Mouse (Mus musculus) fat pad, adult 2 months (tissue): Measurements from ENCODE around the gene Terb2.

Experiments used
- DNase-seq: peaks from one replicate; pipeline ENCODE4 v3.0.0-alpha.2; 2011; ENCODE audit warnings: low read depth, low spot score; ENCODE audit errors: extremely low read depth

The Terb2 gene

DNA sequence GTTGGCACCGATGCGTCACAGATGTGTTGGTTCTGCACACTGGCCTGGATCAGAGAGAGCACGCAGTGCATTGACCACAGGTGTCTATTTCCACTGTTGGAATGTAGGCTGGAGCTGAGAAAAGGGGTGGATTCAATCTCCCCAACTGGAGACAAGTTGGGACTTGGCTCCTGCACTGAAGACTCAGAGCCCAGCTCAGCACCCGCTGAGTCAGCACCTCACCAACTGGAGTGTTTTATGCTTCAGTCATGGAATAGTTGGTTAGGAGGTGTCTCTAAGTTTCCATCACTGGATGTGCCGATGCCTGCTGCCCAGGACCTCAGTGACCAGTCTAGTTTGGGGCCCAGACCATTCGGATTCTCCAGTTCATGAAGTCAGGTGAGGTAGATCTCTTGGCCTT lies 44.3 kb downstream of the Terb2 start:
- no peak for DNase-seq

DNA sequence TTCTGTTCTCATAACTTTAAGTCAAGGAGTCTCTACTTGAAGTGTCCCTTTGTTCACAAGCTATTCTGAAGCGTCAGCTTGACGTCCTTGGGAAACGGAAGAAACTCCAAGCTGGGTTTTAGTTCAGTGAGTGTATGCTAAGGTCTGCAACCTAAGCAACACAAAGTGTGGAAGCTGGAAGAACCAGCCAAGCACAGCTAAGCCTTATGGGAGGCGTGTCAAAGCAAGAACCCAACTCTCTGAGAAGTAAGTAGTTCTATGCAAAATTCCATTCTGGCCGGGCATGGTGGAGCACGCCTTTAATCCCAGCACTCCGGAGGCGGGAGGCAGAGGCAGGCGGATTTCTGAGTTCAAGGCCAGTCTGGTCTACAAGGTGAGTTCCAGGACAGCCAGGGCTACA lies 45.5 kb downstream of the Terb2 start:
- DNase-seq, result no peak

DNA sequence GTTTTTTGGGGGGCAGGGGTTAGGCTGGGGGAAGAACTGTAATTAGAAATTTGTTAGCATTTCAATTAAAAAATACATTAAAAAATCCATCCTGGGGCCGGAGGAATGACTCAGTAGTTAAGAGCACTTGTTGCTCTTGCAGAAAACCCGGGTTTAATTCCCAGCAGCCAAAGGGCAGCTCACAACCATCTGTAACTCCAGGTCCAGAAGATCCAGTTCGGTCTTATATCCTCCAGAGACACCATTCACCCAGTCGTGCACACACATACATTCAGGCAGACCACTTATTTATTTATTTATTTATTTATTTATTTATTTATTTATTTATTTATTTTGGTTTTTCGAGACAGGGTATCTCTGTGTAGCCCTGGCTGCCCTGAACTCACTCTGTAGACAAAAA lies 47.3 kb downstream of the Terb2 start:
- DNase-seq, result no peak

DNA sequence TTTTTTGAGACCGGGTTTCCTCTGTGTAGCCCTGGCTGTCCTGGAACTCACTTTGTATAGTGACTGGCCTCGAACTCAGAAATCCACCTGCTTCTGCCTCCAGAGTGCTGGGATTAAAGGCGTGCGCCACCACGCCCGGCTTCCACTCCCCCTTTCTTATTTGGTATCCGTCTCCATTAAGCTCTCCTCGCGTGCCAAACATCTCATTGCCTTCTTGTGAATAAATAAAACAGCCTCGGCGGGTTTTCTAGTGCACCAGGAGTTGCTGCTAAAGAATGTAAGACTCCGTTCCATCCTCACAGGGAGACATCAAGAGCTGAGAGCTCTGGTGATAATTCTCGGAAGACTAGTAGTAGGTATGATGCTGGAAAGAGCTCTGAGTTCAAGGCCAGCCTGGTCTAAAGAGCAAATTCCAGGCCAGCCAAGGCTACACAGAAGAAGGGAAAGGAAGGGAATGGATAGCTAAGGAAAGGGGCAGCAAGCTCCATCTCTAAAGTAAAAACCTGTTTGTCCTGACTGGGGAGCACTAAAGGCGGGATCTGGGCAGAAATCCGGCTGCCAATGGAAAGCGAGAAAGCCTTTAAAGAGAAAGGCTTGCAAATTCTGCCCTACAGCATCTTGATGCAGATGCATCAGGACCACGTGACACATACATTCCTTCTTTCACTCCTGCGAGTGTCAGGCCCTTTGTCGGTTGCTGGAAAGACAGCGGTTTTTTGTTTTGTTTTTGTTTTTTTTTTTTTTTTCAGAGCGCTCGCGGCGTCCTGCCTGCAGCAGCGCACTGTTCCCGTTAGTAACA lies 47.9 kb downstream of the Terb2 start:
- no peak for DNase-seq

DNA sequence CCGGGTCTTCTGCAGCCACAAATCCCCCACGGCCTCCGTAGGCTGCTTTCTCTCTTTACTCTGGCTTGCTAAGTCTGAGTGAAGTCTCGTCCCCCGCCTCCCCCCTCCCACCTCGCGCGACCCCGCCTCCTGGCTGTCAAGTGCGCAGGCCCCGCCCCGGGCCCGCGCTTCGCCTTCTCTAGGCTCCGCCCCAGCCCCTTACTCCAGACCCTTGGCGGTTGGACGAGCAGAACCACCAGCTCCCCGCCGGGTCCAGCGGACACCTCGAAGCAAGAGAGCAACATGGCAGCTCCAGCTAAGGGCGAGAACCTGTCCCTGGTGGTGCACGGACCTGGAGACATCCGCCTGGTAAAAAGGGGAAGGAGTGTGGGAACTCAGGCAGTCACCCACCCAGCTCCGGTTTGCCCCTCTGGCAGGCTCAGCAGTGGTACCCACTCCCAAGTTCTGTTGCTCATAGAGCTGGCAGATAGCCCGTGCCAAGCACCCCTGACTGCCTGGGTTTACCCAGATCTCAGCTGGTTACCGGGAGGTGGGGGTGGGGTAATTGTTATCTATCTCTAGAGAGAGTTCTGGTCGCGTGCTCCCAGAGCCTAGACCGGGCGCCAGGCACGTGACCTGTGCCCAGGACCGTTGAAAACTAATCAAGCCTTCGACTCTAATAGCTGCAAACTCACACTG lies 48.7 kb downstream of the Terb2 start, which contains the start of gene Sord:
Gene Sord, plus strand, starts transcription at position 139 of the 678 bp plus-strand sequence.
- DNase-seq, result no peak

DNA sequence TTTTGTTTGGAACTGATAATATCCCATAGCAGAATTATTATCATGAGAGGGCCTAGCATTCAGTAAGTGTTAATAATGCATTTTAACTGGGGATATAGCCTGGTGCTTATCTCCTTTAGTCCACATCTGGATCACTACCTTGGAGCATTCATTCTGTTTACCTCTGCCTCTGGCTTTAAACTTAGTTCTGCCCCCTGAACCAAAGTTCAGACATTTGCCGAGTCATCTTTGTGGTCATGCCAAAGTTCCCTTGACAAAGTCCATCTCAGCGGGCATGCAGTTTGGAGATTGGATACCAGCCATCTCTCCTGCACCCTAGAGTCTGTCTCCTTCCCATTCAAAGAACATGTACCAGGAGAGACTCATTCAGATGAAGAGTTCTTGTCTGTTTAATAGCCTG lies 49.4 kb downstream of the Terb2 start:
- no peak for DNase-seq

DNA sequence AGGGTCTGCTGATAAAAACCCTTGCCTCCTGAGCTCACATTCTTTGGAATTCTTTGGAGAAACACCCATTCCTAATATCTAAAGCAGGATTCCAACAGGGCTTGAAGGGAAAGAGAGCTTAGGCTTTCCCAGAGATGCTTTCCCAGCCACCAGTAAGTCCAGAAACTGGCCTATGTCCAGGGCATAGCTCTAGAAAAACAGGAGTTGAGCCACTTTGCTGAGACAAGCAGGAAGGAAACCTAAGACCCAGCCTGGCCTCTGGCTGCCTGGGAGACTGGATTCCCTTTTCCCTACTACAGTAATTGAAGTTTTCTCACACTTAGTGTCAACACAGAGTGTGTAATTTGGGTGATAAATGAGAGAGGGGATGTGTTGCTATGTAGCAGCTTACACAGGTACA lies 50.2 kb downstream of the Terb2 start:
- no peak for DNase-seq

DNA sequence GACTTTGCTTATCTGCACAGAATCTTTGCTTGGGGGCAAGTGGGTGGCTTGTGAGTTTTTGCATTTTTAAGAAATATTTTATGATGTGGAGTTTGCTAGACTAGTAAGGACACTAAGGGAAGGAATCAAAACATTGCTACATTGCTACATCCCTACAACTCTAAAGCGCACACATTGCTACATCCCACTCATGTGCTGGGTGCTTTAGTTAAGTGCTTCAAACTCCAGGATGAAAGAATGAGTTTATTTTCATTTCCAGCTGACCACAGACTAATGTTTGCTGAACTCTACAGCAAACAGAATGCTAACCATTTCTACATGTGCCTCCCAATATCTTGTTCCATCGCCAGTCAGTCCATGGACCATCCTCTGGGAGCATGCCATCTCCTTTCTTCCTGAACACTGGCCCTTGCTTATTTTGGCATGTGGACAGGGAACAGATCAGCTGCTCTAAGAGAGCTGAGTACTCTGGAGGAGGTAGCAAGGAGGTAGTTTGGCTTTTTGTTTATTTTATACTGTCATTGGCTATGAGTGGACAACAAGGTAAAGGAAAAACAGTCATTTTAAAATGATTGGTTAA lies 51.9 kb downstream of the Terb2 start:
- no peak for DNase-seq

DNA sequence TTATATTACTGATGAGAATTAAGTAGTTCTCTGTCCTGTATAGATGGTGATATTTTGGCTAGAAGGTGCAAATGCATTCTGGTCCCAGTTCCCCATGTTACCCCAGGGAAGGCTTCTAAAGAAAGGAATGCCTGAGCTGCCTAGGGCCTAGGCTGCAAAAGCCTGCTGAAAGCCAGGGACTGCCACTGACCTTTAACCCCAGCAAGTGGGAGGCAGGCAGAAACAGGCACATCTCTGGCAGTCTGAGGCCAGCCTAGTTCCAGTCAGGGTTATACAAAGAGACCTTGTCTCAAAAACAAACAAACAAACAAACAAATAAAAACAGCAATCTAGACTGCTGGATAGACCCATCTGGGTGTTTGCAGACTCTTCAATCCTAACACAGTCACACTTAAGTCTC lies 54.7 kb downstream of the Terb2 start:
- no peak for DNase-seq

DNA sequence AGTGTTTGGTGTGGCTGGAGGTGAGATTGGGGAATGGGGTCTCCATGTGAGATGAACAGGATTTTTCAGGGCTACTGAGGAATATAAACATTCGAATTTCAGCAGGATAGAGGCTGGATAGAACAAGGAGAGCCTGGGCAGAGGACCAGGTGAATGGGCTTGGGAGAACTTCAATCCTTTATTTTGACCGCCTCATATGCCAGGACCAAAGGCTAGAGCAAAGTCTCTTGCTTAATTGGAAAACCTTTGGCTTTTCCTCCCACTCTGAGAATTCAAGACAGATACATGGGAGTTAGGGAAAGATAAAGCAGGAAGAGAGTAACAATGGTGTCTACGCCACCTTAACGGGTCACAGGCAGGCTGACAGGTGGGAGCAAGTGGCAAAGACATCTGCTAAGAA lies 55.2 kb downstream of the Terb2 start:
- no peak for DNase-seq

DNA sequence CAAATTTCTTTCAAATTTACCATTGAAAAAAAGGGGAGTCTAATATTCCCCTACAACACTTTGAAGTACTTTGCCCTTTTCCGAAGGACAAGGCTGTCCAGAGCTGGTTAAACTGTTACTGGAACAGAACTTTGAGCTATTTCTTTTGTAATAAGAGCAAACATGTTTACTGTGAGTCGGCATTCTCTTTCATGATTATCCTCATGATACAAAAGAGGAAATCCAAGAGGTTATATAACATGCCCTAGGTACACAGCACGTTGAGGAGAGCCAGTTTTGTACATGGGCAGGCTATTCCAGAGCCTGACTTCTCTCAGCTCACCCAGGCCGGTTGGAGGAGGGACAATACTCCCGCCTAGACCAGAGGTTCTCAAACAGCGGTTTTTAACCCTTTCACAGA lies 55.9 kb downstream of the Terb2 start:
- DNase-seq, result no peak

DNA sequence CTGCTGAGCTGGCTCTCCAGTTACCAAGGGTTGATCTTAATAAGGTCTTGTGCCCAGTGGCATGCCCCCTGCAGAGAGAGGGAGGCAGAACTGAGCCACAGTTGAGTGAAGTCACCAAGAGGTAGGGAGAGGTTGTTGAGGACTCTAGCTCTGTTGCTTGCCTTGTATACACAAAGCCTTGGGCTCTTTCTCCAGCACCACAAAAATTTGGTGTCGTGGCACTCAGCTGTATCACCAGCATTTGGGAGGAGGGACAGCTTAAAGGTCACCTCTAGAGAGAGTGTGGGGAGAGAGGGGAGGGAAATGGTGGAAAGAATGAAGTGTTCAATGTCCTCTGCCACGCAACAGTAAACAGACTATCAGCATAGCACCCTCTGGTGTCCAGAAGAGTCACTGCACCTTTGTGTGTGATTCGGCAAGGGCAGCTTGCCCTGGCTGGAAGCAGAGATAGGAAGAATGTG lies 57.6 kb downstream of the Terb2 start:
- DNase-seq, result no peak

DNA sequence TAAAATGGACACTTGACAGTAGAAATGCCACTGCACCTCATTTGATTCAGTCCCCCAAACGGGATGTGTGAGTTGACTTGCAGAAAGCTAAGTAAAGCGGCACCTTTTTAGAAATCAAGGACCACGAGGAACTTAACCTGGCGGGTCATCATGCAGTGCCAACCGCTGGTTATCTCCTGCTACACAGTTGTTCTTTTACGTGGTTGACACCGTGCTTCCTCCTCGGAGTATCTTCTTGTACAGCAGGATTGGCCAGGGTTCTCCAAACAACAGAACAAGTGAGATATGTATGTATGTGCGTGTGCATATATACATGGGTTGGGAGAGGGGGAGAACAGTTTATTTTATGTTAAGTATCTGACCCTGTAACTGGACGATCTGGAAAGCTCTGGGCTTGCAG lies 61.7 kb downstream of the Terb2 start:
- no peak for DNase-seq

DNA sequence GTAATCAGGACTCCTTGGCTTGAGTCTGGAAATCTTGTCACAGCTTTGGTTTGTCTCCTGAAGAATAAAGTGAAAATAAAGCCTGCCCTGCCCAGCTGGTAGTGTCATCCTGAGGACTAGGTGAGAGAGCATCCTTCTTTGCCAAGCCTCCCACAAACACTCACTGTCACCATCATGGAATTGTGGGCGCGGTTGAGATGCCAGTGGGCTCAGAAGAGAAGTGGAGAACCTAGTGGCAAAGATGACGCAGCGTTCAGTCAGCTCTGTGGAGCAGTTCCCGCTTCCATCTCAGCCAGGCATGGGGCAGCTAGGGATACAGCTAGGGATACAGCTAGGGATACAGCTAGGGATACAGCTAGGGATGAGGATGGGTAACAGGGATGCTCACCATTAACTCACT lies 69.9 kb downstream of the Terb2 start:
- no peak for DNase-seq
